Mouse (Mus musculus): Measurements from ENCODE around the gene Cpt1a.

Gene Cpt1a

GRCm38 (mm10) chr19:3428057-3428830, 106.1 kb downstream of the Cpt1a start:
- no peak for DNase-seq (ENCODE audit: low read depth, low spot score)

- DNase-seq (ENCODE audit: low read depth, low spot score): no peak
Observed at GRCm38 (mm10) chr19:3429156-3429816, 107.2 kb downstream of the Cpt1a start.

DNA sequence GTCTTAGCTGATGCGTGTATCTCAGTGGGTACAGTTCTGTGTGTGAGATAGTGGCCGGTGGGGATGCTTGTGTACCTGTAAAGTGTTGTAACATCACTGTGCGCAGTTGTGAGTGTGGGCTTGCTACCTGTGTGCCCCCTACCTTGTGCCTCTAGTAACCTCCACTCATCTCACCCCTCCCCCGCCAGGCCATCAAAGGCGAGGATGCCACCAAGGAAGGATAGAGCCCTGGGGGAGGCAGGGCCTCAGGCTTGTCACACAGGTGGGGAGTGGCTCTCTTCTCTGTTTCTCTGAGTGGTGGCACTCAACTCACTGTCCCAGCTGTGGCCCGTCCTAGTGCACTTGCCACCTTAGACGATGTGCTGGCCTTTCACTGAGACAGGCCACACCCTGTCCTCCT, 108.9 kb downstream of the Cpt1a start:
- no peak for DNase-seq (ENCODE audit: low read depth, low spot score)

DNA sequence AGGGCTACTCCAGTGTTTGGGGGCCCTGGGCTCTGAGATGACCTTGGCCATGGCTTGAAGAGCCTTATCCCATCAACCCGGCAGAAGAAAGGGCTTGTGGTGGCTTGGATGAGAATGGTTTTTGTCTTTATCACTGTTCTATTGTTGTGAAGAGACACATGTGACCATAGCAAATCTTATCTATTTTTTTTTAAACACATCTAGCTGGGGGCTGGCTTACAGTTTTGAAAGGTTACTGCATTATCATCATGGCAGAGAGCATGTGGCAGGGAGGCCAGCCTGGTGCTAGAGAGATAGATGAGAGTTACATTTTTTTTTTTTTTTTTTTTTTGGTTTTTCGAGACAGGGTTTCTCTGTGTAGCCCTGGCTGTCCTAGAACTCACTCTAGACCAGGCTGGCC, 109.8 kb downstream of the Cpt1a start:
- no peak for DNase-seq (ENCODE audit: low read depth, low spot score)

DNA sequence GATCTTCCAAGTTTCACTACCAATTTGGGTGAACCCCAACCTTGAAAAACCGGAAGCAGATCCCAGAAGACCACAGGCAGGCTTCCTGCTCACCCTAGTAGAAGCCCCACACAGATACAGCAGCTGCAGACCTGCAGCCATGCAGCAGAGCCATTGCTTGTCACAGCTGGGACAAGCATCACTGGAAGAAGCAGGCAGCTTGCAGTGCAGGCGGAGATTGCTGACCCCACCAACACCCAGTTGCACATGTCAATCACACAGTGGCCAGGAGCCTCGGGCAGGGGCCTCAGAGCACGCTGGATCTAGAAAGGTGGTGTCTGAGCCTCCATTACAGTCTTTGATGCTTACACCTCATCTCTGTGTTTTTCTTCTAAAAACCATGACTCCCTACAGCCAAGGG, 112.0 kb downstream of the Cpt1a start:
- no peak for DNase-seq (ENCODE audit: low read depth, low spot score)

- DNase-seq (ENCODE audit: low read depth, low spot score): no peak
Observed at GRCm38 (mm10) chr19:3434641-3435040, 112.5 kb downstream of the Cpt1a start.

Measured in embryo, embryonic 11.5 days (tissue).